Mouse (Mus musculus) intestine, postnatal 0 days (tissue): Measurements from ENCODE around the gene Cbx3. TPM values are rescaled to one million over a fixed set of nuclear protein-coding genes. Genes with fewer than 3 reads are reported as not detected.

Experiments used
- ATAC-seq: fragments of 200-750 bp; cut with Nextera tagmentation; 2 replicates; pipeline ENCODE4 v1.8.0; 2017; ENCODE audit warnings: mild to moderate bottlenecking, moderate TSS enrichment, moderate library complexity
- H3K27ac ChIP-seq: fragments of 300-500 bp; sonication (generic); 2 replicates; pipeline ENCODE4 v1.5.1; 2014; ENCODE audit warnings: mild to moderate bottlenecking, low read depth, low read length, moderate library complexity
- H3K27me3 ChIP-seq: fragments of 300-500 bp; sonication (generic); replicated peaks from 2 replicates; pipeline ENCODE4 v1.6.1; 2014; ENCODE audit warnings: low read length, mixed read lengths; ENCODE audit not compliant: control insufficient read depth, insufficient read depth
- H3K36me3 ChIP-seq: fragments of 300-500 bp; sonication (generic); 2 replicates; pipeline ENCODE4 v1.6.1; 2014; ENCODE audit warnings: mild to moderate bottlenecking, moderate library complexity; ENCODE audit not compliant: control insufficient read depth, insufficient read depth
- H3K4me1 ChIP-seq: fragments of 300-500 bp; sonication (generic); replicated peaks from 2 replicates; pipeline ENCODE4 v1.6.1; 2014; ENCODE audit warnings: antibody characterized with exemption, low read length, mixed read lengths; ENCODE audit not compliant: control insufficient read depth, insufficient read depth
- H3K4me2 ChIP-seq: fragments of 300-500 bp; sonication (generic); replicated peaks from 2 replicates; pipeline ENCODE4 v1.6.1; 2014; ENCODE audit warnings: low read depth, mild to moderate bottlenecking, moderate library complexity
- H3K4me3 ChIP-seq: fragments of 300-500 bp; sonication (generic); 2 replicates; pipeline ENCODE4 v1.5.1; 2014; ENCODE audit warnings: low read depth, low read length
- H3K9ac ChIP-seq: fragments of 300-500 bp; sonication (generic); 2 replicates; pipeline ENCODE4 v1.6.1; 2014; ENCODE audit warnings: mild to moderate bottlenecking, low read depth, low read length
- H3K9me3 ChIP-seq: fragments of 300-500 bp; sonication (generic); 2 replicates; pipeline ENCODE4 v1.6.1; 2016; ENCODE audit warnings: mixed run types; ENCODE audit not compliant: control insufficient read depth
- CTCF ChIP-seq: sonication (generic); IDR thresholded peaks from 2 replicates; pipeline ENCODE4 v1.5.1; 2016; ENCODE audit warnings: low read depth, mild to moderate bottlenecking, control low read depth, antibody characterized with exemption, moderate library complexity
- WGBS: fragments of 180-500 bp; shearing (Covaris S2); extraction: QIAGEN DNeasy Blood & Tissue Kit; methylation state at CpG from one replicate; pipeline ENCODE4 v1.1.7; 2014; 5-methylcytosine and 5-hydroxymethylcytosine counted together
- polyA plus RNA-seq: library from polyadenylated mRNA; unstranded; fragments of >200 nt; fragmentation: Nextera tagmentation; extraction: Ambion mirVana; gene quantifications from 2 replicates; pipeline ENCODE4 v1.2.1, GENCODE M21; 2015

The Cbx3 gene
- polyA plus RNA-seq, 1 experiment from 2014 or later: 168 TPM

DNA sequence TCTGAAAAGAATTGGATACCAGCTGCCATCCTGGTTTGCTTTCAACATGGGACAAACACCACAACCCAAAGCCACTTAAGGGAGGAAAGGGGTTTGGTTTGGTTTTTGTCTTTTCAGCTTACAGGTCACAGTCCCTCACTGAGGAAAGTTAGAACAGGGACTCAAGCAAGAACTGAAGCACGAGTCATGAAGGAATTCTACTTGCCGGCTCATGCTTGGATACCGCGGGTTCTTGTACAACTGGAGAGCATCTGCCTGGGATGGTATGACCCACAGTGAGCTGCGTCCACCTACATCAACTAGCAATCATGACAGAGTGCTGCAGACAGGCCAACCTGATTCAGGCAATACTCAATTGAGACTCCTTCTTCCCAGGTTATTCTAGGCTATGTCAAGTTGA, 16.6 kb downstream of the Cbx3 start:
- H3K4me1 ChIP-seq: no peaks in the 10 kb centered on the region
- H3K27me3 ChIP-seq: no peaks in the 10 kb centered on the region
- no peak overlapping the region for H3K9ac ChIP-seq
- no peak overlapping the region for H3K27ac ChIP-seq
- H3K36me3 ChIP-seq: peaks cover 8% of the 10 kb centered on the region; the same call in 1 of the 2 replicates
- TF ChIP-seq CTCF: no peak
- H3K9me3 ChIP-seq: no peaks in the 10 kb centered on the region
- ATAC-seq: no peak
- H3K4me2 ChIP-seq: no peak overlapping the region
- WGBS: 92% methylated on average over 5 of the region's 5 CpGs
- H3K4me3 ChIP-seq: no peak overlapping the region

- no peak overlapping the region for H3K9ac ChIP-seq
- no peak overlapping the region for H3K4me2 ChIP-seq
- no peaks in the 10 kb centered on the region for H3K27me3 ChIP-seq
- no peaks in the 10 kb centered on the region for H3K4me1 ChIP-seq
- WGBS: 18% methylated on average over 2 of the region's 2 CpGs
- H3K9me3 ChIP-seq: no peaks in the 10 kb centered on the region
- no peaks in the 10 kb centered on the region for H3K36me3 ChIP-seq
- no peak for TF ChIP-seq CTCF
- no peak for ATAC-seq
- no peak overlapping the region for H3K4me3 ChIP-seq
- H3K27ac ChIP-seq: no peak overlapping the region
These were observed 19.6 kb downstream of the Cbx3 start for GRCm38 (mm10) chr6:51489787-51490186.

DNA sequence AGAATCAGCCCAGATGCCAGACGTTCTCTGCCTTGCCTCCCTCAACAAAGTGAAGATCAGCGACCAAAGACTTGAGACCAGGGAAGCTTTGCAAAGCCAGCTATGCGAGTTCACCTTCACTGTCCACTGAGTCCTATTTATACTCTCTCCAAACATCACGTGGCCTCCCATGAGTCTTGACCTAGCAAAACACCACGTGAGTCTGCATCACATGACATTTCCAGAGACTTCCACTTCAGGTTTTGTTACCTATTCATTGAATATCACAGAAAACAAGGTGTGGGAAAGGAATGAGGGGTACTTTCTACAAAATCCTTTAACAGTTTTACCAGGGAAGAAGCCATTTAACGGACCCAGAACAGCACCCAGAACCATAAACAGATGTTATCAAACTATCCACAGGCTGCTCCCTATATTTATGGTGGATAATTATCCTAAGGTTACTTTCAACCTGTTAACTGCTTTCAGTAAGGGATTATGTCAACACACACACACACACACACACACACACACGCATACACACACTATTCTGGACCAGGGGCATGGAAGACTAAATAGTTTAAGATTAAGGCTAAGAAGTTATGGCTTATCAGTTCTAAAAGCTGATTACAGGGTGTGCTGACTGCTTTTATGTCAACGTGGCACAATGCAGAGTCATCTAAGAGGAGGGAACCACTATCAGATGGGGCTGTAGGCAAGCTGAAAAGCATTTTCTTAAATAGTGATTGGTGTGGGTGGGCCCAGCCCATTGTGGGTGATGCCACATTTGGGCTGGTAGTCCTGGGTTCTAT, 27.4 kb downstream of the Cbx3 start:
- no peaks in the 10 kb centered on the region for H3K36me3 ChIP-seq
- H3K9me3 ChIP-seq: no peaks in the 10 kb centered on the region
- TF ChIP-seq CTCF: no peak
- H3K4me2 ChIP-seq: no peak overlapping the region
- H3K27me3 ChIP-seq: no peaks in the 10 kb centered on the region
- H3K4me3 ChIP-seq: no peak overlapping the region
- peak; percentile 60 for ATAC-seq
- WGBS: 36% methylated on average over 8 of the region's 8 CpGs
- no peak overlapping the region for H3K9ac ChIP-seq
- no peak overlapping the region for H3K27ac ChIP-seq
- no peaks in the 10 kb centered on the region for H3K4me1 ChIP-seq

- ATAC-seq: no peak
- Histone ChIP-seq H3K4me3 (no peak overlapping the region), H3K4me1 (no peaks in the 10 kb centered on the region), H3K9me3 (no peaks in the 10 kb centered on the region), H3K36me3 (no peaks in the 10 kb centered on the region), H3K4me2 (no peak overlapping the region), H3K27me3 (no peaks in the 10 kb centered on the region), H3K27ac (no peak overlapping the region), H3K9ac (no peak overlapping the region)
- 31% methylated on average over 1 of the region's 1 CpGs for WGBS
- TF ChIP-seq CTCF: no peak
These were observed 35.5 kb downstream of the Cbx3 start for GRCm38 (mm10) chr6:51505671-51506070.

DNA sequence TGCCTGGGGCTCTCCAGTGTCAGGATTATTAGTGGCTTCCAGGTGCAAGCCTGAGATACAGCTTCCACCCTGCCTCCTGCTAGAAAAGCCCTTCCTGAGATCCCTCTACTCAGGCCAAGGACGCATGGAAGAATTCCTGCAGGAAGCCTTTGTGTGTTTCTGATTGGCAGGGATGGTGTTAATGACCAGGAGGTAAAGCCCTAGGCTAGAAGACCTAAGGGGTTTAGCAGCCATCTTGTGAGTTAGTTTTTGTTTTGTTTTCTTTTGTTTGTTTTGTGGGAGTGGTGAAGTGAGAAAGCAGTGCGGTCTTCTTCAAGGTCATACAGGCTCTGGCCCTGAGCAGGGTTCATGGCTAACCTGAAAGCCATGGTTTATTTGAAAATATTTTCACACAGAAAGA, 37.4 kb downstream of the Cbx3 start:
- H3K4me1 ChIP-seq: no peaks in the 10 kb centered on the region
- no peak overlapping the region for H3K4me3 ChIP-seq
- H3K27ac ChIP-seq: no peak overlapping the region
- no peak for ATAC-seq
- no peaks in the 10 kb centered on the region for H3K9me3 ChIP-seq
- no peaks in the 10 kb centered on the region for H3K36me3 ChIP-seq
- no peak overlapping the region for H3K4me2 ChIP-seq
- WGBS: 80% methylated on average over 2 of the region's 2 CpGs
- no peak overlapping the region for H3K9ac ChIP-seq
- H3K27me3 ChIP-seq: no peaks in the 10 kb centered on the region
- no peak for TF ChIP-seq CTCF

GRCm38 (mm10) chr6:51508750-51509648, 38.8 kb downstream of the Cbx3 start:
- TF ChIP-seq CTCF: peak; percentile 86
- WGBS: 34% methylated on average over 18 of the region's 18 CpGs
- no peak overlapping the region for H3K27ac ChIP-seq
- no peaks in the 10 kb centered on the region for H3K27me3 ChIP-seq
- H3K4me3 ChIP-seq: peak overlapping the region; percentile 8; the same call in 1 of the 2 replicates
- no peaks in the 10 kb centered on the region for H3K4me1 ChIP-seq
- no peaks in the 10 kb centered on the region for H3K36me3 ChIP-seq
- no peak for ATAC-seq
- no peak overlapping the region for H3K9ac ChIP-seq
- peak overlapping the region; percentile 46 for H3K4me2 ChIP-seq
- no peaks in the 10 kb centered on the region for H3K9me3 ChIP-seq
